Mouse (Mus musculus): ENCODE results near the gene March4.

DNA sequence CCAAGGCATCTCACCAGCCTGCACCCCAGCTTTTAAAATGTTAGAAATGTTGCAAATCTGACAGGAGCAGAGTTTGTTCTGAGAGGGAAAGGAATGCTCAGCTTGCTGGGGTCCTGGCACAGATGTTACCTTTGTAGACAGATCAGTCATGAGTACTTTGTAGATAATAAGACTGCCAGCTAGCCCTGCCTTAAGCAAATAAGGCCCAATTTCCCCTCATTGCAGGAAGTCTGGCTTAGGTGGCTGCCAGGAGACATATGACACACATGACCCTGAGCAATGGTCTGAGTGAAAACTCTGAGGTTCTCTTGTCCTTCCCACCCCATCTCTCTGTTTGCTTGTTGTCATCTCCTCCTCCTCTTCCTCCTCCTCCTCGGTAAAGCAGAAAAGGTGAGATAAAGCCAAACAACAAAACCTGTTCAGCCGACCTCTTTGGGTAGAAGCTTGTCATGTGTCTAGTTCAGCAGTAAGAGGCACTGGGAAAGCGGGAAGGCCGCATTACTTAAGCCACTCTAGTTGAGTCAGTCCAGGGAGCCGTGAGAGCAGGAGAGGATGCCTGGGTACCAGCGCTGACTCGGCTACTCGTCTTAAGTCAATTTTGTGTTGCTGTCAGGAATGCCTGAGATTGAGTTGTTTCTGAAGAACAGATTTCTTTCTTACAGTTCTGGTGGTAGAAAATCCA, 136.9 kb downstream of the March4 start:
- TF ChIP-seq CTCF (IDR thresholded peaks at IDR 0.05; ENCODE audit: low read depth) (no peak), EP300 (IDR thresholded peaks at IDR 0.05; ENCODE audit: low read depth) (no peak)
